Mouse (Mus musculus): ENCODE measurements at regions not wholly inside any gene's neighbourhood (a gene's known extent, or its start where the extent isn't known, plus 50 kb on each side); places are given as distances from the start of the nearest gene placed in this dataset.

GRCm38 (mm10) chrX:23556271-23556670, 136.6 kb upstream of the Wdr44 start:
- Histone ChIP-seq H3K27ac (replicated peaks) (no peak overlapping the region), H3K9me3 (ENCODE audit: control insufficient read depth, low read length) (no peaks in the 10 kb centered on the region), H3K4me1 (replicated peaks; ENCODE audit: control insufficient read depth, insufficient read depth) (no peaks in the 10 kb centered on the region), H3K9ac (ENCODE audit: low read length) (no peak overlapping the region), H3K4me3 (ENCODE audit: low read depth, low read length) (no peak overlapping the region), H3K4me2 (replicated peaks; ENCODE audit: low read depth) (no peak overlapping the region), H3K27me3 (ENCODE audit: control insufficient read depth, insufficient read depth, low read length) (no peaks in the 10 kb centered on the region), H3K36me3 (ENCODE audit: control insufficient read depth, insufficient read depth, low read length) (no peaks in the 10 kb centered on the region)
- TF ChIP-seq EP300 (optimal IDR thresholded peaks at IDR 0.05) = no peak
- TF ChIP-seq CTCF (IDR thresholded peaks at IDR 0.05; ENCODE audit: low read depth) = no peak
- DNase-seq (ENCODE audit: low spot score) = no peak
- peak; percentile 45; the same call in 1 of the 2 replicates for ATAC-seq (ENCODE audit: low FRiP score, low TSS enrichment)
- WGBS = 31% methylated on average over 1 of the region's 1 CpGs

GRCm38 (mm10) chrX:23565581-23565980, 127.3 kb upstream of the Wdr44 start:
- no peaks in the 10 kb centered on the region for H3K9me3 ChIP-seq (ENCODE audit: control insufficient read depth, low read length)
- WGBS = 26% methylated on average over 3 of the region's 3 CpGs
- no peak overlapping the region for H3K27ac ChIP-seq (replicated peaks)
- H3K9ac ChIP-seq (ENCODE audit: low read length) = no peak overlapping the region
- DNase-seq (ENCODE audit: low spot score) (no peak), ATAC-seq (ENCODE audit: low FRiP score, low TSS enrichment) (no peak)
- no peaks in the 10 kb centered on the region for H3K4me1 ChIP-seq (replicated peaks; ENCODE audit: control insufficient read depth, insufficient read depth)
- no peak overlapping the region for H3K4me2 ChIP-seq (replicated peaks; ENCODE audit: low read depth)
- no peaks in the 10 kb centered on the region for H3K36me3 ChIP-seq (ENCODE audit: control insufficient read depth, insufficient read depth, low read length)
- no peak for TF ChIP-seq EP300 (optimal IDR thresholded peaks at IDR 0.05)
- peak; percentile 75 for TF ChIP-seq CTCF (IDR thresholded peaks at IDR 0.05; ENCODE audit: low read depth)
- H3K4me3 ChIP-seq (ENCODE audit: low read depth, low read length) = no peak overlapping the region
- H3K27me3 ChIP-seq (ENCODE audit: control insufficient read depth, insufficient read depth, low read length) = no peaks in the 10 kb centered on the region
